Mouse (Mus musculus) heart, embryonic 13.5 days (tissue): Measurements from ENCODE around the gene Ppp1r15a. TPM values are rescaled to one million over a fixed set of nuclear protein-coding genes. Genes with fewer than 3 reads are reported as not detected.
A peak's percentile ranks its signal among the peaks of the same experiment; 100 is the strongest.
"Not testable (repeated sequence)": the region's sequence is repeated elsewhere in the genome, so short reads cannot be mapped to it uniquely, and the experiment has no call there.

Experiments
- ATAC-seq: fragments of 200-750 bp; cut with Nextera tagmentation; 2 replicates; pipeline ENCODE4 v1.8.0; 2017; ENCODE audit warnings: moderate TSS enrichment; ENCODE audit not compliant: insufficient number of reproducible peaks, low FRiP score, low TSS enrichment; ENCODE audit errors: extremely low read depth
- H3K27ac ChIP-seq: fragments of 300-500 bp; sonication (generic); replicated peaks from 2 replicates; pipeline ENCODE4 v1.5.1; 2015; ENCODE audit warnings: moderate library complexity, mild to moderate bottlenecking, inconsistent platforms
- H3K27me3 ChIP-seq: fragments of 300-500 bp; sonication (generic); replicated peaks from 2 replicates; pipeline ENCODE4 v1.6.1; 2015; ENCODE audit warnings: mild to moderate bottlenecking, inconsistent platforms
- H3K36me3 ChIP-seq: fragments of 300-500 bp; sonication (generic); 2 replicates; pipeline ENCODE4 v1.6.1; 2015; ENCODE audit warnings: mild to moderate bottlenecking, inconsistent platforms
- H3K4me1 ChIP-seq: fragments of 300-500 bp; sonication (generic); 2 replicates; pipeline ENCODE4 v1.6.1; 2015; ENCODE audit warnings: inconsistent platforms
- H3K4me2 ChIP-seq: fragments of 300-500 bp; sonication (generic); 2 replicates; pipeline ENCODE4 v1.6.1; 2015; ENCODE audit warnings: inconsistent platforms, mild to moderate bottlenecking, moderate library complexity
- H3K4me3 ChIP-seq: fragments of 300-500 bp; sonication (generic); 2 replicates; pipeline ENCODE4 v1.5.1; 2015; ENCODE audit warnings: moderate library complexity, mild to moderate bottlenecking, inconsistent platforms
- H3K9ac ChIP-seq: fragments of 300-500 bp; sonication (generic); 2 replicates; pipeline ENCODE4 v1.6.1; 2015; ENCODE audit warnings: inconsistent platforms, mild to moderate bottlenecking, moderate library complexity
- H3K9me3 ChIP-seq: fragments of 300-500 bp; sonication (generic); 2 replicates; pipeline ENCODE4 v1.6.1; 2016; ENCODE audit warnings: inconsistent platforms
- WGBS: fragments of 180-500 bp; shearing (Covaris S2); methylation state at CpG from one replicate; pipeline ENCODE4 v1.1.7; 2015; ENCODE audit warnings: mixed read lengths; 5-methylcytosine and 5-hydroxymethylcytosine counted together
- polyA plus RNA-seq: library from polyadenylated mRNA; unstranded; fragments of >200 nt; fragmentation: Nextera tagmentation; extraction: Ambion mirVana; gene quantifications from 2 replicates; pipeline ENCODE4 v1.2.1, GENCODE M21; 2015

Ppp1r15a gene
- polyA plus RNA-seq, 1 experiment from 2014 or later: 49.6 TPM

- Histone ChIP-seq H3K9me3 (no peaks in the 10 kb centered on the region), H3K4me2 (peak overlapping the region; percentile 37; the same call in 1 of the 2 replicates), H3K4me3 (no peak overlapping the region), H3K9ac (0 out of 2 replicates have a peak overlapping the region, but pooled peaks have one; percentile 42), H3K27me3 (no peaks in the 10 kb centered on the region), H3K4me1 (peaks cover 29% of the 10 kb centered on the region), H3K27ac (no peak overlapping the region), H3K36me3 (peaks cover 43% of the 10 kb centered on the region)
- WGBS: 23% methylated on average over 3 of the region's 3 CpGs
- ATAC-seq: no peak; the same call in 1 of the 2 replicates
These were observed 34.8 kb downstream of the Ppp1r15a start for GRCm38 (mm10) chr7:45491264-45491663.

GRCm38 (mm10) chr7:45490822-45491221 is 35.2 kb downstream of the Ppp1r15a start:
- Histone ChIP-seq H3K4me2 (peak overlapping the region; percentile 37), H3K4me1 (peaks cover 29% of the 10 kb centered on the region), H3K27me3 (no peaks in the 10 kb centered on the region), H3K36me3 (peaks cover 40% of the 10 kb centered on the region), H3K27ac (no peak overlapping the region), H3K9ac (0 out of 2 replicates have a peak overlapping the region, but pooled peaks have one; percentile 42), H3K9me3 (no peaks in the 10 kb centered on the region), H3K4me3 (no peak overlapping the region)
- 46% methylated on average over 9 of the region's 9 CpGs for WGBS
- ATAC-seq: no peak

- Histone ChIP-seq H3K27ac (no peak overlapping the region), H3K4me2 (no peak overlapping the region), H3K4me3 (no peak overlapping the region), H3K9ac (no peak overlapping the region), H3K9me3 (no peaks in the 10 kb centered on the region), H3K36me3 (peaks cover 29% of the 10 kb centered on the region), H3K27me3 (no peaks in the 10 kb centered on the region), H3K4me1 (peaks cover 29% of the 10 kb centered on the region)
- ATAC-seq: no peak
- 49% methylated on average over 7 of the region's 7 CpGs for WGBS
These were observed 36.5 kb downstream of the Ppp1r15a start for GRCm38 (mm10) chr7:45489578-45489977.

- WGBS: 9% methylated on average over 37 of the region's 38 CpGs
- peak within 1 kb of the TSS; percentile 84 for H3K9ac ChIP-seq
- H3K9me3 ChIP-seq: no peaks in the 10 kb centered on the region
- peak within 1 kb of the TSS; percentile 62 for H3K4me3 ChIP-seq
- peak within 1 kb of the TSS; percentile 78 for H3K4me2 ChIP-seq
- H3K36me3 ChIP-seq: peaks cover 19% of the 10 kb centered on the region
- ATAC-seq: peak; percentile 28; the same call in 1 of the 2 replicates
- no peaks in the 10 kb centered on the region for H3K27me3 ChIP-seq
- peaks cover 29% of the 10 kb centered on the region for H3K4me1 ChIP-seq
- H3K27ac ChIP-seq: peak within 1 kb of the TSS; percentile 58
These were observed 37.5 kb downstream of the Ppp1r15a start, which contains the start of gene Dhdh for GRCm38 (mm10) chr7:45488293-45489204. Gene Dhdh, minus strand, starts transcription at chr7:45488805.

- 42% methylated on average over 11 of the region's 11 CpGs for WGBS
- Histone ChIP-seq H3K27ac (peak overlapping the region; percentile 58; the same call in 1 of the 2 replicates), H3K9me3 (no peaks in the 10 kb centered on the region), H3K4me3 (peak overlapping the region; percentile 62), H3K4me1 (peaks cover 29% of the 10 kb centered on the region), H3K4me2 (peak overlapping the region; percentile 78), H3K36me3 (peaks cover 12% of the 10 kb centered on the region), H3K27me3 (no peaks in the 10 kb centered on the region), H3K9ac (peak overlapping the region; percentile 84)
- no peak for ATAC-seq
These were observed 38.2 kb downstream of the Ppp1r15a start for GRCm38 (mm10) chr7:45487861-45488292.

- WGBS: 83% methylated on average over 12 of the region's 12 CpGs
- no peak within 1 kb of the TSS for H3K4me3 ChIP-seq
- H3K27me3 ChIP-seq: no peaks in the 10 kb centered on the region
- H3K36me3 ChIP-seq: peaks cover 2% of the 10 kb centered on the region; the same call in 1 of the 2 replicates
- ATAC-seq: no peak
- no peaks in the 10 kb centered on the region for H3K9me3 ChIP-seq
- peak within 1 kb of the TSS; percentile 78; the same call in 1 of the 2 replicates for H3K4me2 ChIP-seq
- H3K4me1 ChIP-seq: peaks cover 29% of the 10 kb centered on the region
- H3K27ac ChIP-seq: no peak within 1 kb of the TSS
- no peak within 1 kb of the TSS for H3K9ac ChIP-seq
These were observed 39.2 kb downstream of the Ppp1r15a start, which contains the start of gene Gm45808 for GRCm38 (mm10) chr7:45486761-45487415. Gene Gm45808, minus strand, starts transcription at chr7:45486811.

GRCm38 (mm10) chr7:45486158-45486557 is 39.9 kb downstream of the Ppp1r15a start:
- 47% methylated on average over 7 of the region's 7 CpGs for WGBS
- H3K9me3 ChIP-seq: no peaks in the 10 kb centered on the region
- no peak overlapping the region for H3K4me3 ChIP-seq
- ATAC-seq: no peak
- no peaks in the 10 kb centered on the region for H3K27me3 ChIP-seq
- H3K9ac ChIP-seq: no peak overlapping the region
- H3K4me2 ChIP-seq: no peak overlapping the region
- H3K36me3 ChIP-seq: 0 out of 2 replicates have a peak, but pooled peaks cover 2% of the 10 kb centered on the region
- no peak overlapping the region for H3K27ac ChIP-seq
- peaks cover 24% of the 10 kb centered on the region for H3K4me1 ChIP-seq

GRCm38 (mm10) chr7:45484985-45485384 is 41.1 kb downstream of the Ppp1r15a start:
- not testable (repeated sequence) for H3K4me3 ChIP-seq, ATAC-seq
- 85% methylated on average over 5 of the region's 5 CpGs for WGBS

GRCm38 (mm10) chr7:45482166-45482565 is 43.9 kb downstream of the Ppp1r15a start:
- Histone ChIP-seq H3K4me1 (no peaks in the 10 kb centered on the region), H3K36me3 (0 out of 2 replicates have a peak, but pooled peaks cover 5% of the 10 kb centered on the region), H3K4me3 (no peak overlapping the region), H3K4me2 (no peak overlapping the region), H3K27ac (no peak overlapping the region), H3K9me3 (no peaks in the 10 kb centered on the region), H3K27me3 (no peaks in the 10 kb centered on the region), H3K9ac (no peak overlapping the region)
- WGBS: 68% methylated on average over 1 of the region's 1 CpGs
- no peak for ATAC-seq

More at GRCm38 (mm10) chr7:45484985-45485384, 41.1 kb downstream of the Ppp1r15a start:
- not testable (repeated sequence) for H3K27ac ChIP-seq, H3K4me2 ChIP-seq, H3K36me3 ChIP-seq, H3K27me3 ChIP-seq, H3K9me3 ChIP-seq, H3K9ac ChIP-seq
- H3K4me1 ChIP-seq: peaks cover 18% of the 10 kb centered on the region

- no peak within 1 kb of the TSS for H3K9ac ChIP-seq
- 0 out of 2 replicates have a peak, but pooled peaks cover 5% of the 10 kb centered on the region for H3K36me3 ChIP-seq
- WGBS: 49% methylated on average over 15 of the region's 15 CpGs
These were observed 44.6 kb downstream of the Ppp1r15a start, which contains the start of gene Tulp2 for GRCm38 (mm10) chr7:45481374-45481927. Gene Tulp2, plus strand, starts transcription at chr7:45481877.

GRCm38 (mm10) chr7:45480310-45480709 is 45.8 kb downstream of the Ppp1r15a start:
- H3K4me2 ChIP-seq, H3K9ac ChIP-seq, ATAC-seq, H3K4me1 ChIP-seq, H3K9me3 ChIP-seq, H3K4me3 ChIP-seq, H3K27ac ChIP-seq, H3K27me3 ChIP-seq, H3K36me3 ChIP-seq: not testable (repeated sequence)
- WGBS: 72% methylated on average over 3 of the region's 4 CpGs

More at GRCm38 (mm10) chr7:45481374-45481927, 44.6 kb downstream of the Ppp1r15a start, which contains the start of gene Tulp2:
- H3K4me2 ChIP-seq: no peak within 1 kb of the TSS
- H3K4me3 ChIP-seq: no peak within 1 kb of the TSS
- H3K27ac ChIP-seq: no peak within 1 kb of the TSS
- ATAC-seq: peak; percentile 74; the same call in 1 of the 2 replicates
- H3K4me1 ChIP-seq: no peaks in the 10 kb centered on the region
- no peaks in the 10 kb centered on the region for H3K27me3 ChIP-seq
- no peaks in the 10 kb centered on the region for H3K9me3 ChIP-seq
